Mouse (Mus musculus) urinary bladder, adult 18-20 months (tissue): ENCODE data around the gene Elmo1.

Experiments
- DNase-seq, 2 experiments: peaks; one replicate each; pipeline ENCODE4 v3.0.0; 2022; ENCODE audit warnings: low spot score in 2 of 2, mixed read lengths in 2 of 2

Gene Elmo1

DNA sequence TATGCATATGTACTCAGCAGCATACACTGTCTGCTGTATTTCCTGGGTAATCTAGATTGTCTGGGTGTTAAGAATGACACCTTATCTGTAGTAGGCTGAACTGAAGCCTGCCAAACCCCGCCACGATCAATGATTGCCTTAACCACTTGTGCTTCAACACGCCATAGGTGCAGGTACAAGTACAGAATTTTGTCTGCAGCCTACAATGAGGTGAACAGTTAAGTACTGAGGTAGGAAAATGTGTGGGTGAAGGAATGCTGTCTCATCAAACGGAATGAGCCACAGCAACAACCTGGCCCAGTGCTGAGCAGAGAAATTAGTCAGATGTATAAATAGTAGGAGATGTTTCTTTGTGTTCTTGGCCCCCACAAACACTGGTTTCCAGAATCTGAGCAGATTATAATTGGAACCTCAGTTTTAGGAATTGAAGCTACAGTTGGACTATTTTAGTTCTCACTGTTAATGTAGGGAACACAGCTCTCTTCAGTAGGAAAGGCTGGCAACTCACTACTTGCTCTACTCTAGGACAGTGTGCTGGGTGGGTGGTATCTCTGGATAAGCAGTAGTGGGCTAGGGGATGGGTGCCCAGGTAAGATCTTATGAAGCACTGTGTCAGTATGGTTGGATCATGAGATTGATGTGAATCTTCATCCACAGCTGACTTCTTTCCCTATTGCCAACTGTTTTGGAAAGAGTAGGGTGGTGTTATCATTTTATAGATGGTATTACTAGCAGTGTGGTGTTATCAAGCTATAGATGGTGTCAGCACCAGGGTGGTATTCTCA is 4.7 kb downstream of the Elmo1 start:
- DNase-seq: no peak

- DNase-seq: no peak
Observed at GRCm38 (mm10) chr13:20097006-20097617, 6.7 kb downstream of the Elmo1 start.

- no peak for DNase-seq
Observed at GRCm38 (mm10) chr13:20097934-20098593, 7.7 kb downstream of the Elmo1 start.

- no peak for DNase-seq
Observed at GRCm38 (mm10) chr13:20098594-20098965, 8.2 kb downstream of the Elmo1 start.

DNA sequence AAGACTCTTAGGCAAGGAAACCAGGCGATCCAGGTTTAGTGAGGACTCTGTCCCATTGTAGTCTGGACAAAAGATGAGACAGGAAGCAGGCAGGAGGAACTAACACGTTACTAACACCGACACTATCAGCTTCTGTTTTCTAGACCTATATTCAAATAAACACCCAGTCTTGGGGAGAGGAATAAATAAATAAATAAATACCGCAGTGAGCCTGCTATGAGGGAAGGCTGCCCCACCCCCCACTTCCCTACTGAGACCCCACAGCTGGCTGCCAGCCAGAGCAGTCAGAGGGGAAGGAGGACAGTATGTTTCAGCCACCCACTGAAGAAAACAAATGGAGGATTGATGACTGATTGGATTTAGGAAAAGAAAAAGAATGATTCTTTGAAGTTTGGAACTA is 9.2 kb downstream of the Elmo1 start:
- DNase-seq: no peak

GRCm38 (mm10) chr13:20100357-20100756 is 10.0 kb downstream of the Elmo1 start:
- no peak for DNase-seq

- no peak for DNase-seq
Observed at GRCm38 (mm10) chr13:20101691-20102090, 11.3 kb downstream of the Elmo1 start.

- no peak for DNase-seq
Observed at GRCm38 (mm10) chr13:20104791-20105190, 14.4 kb downstream of the Elmo1 start.

DNA sequence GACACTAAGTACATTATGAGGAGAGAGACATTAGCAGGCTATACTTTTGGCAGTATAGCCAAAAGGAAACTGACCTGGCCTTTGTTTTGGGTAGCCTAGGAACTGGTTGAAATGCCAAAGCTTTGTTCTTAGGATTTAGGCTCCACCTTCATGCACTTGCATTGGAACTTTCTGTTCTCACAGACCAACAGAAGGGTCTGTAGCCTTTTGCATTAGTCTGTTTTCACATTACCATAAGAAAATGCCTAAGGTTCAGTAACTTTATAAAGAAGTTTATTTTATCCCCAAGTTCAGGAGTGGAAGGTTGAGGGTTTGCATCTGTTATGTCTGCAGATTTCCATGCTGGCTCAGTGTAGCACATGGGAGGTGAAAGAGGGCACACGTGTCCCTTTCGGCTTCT is 15.6 kb downstream of the Elmo1 start:
- DNase-seq: no peak

DNA sequence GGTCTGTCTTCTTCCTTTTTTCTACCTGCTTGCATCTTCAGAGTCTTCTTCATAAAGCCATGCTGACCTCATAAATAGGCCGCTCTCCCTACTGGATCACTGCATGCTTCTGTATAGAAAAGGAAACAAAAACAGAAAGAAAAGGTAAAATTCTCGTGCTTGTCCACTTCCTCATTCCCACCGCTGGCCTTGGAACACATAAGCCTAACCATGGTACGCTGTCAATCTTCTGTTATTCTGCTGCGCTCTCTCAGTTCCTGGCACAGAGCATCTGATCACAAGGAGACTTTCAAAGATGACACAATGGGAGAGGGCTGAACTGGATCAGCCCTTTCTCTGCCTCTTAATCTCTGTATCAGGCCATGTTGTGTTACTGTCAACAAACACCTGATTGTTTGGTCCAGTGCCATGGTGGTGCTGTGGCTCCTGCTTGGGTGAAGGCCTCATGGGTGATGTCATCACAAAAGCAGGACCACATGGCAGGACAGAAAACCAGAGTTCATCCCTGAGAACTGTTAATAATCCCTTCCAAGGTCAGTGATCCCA is 17.6 kb downstream of the Elmo1 start:
- no peak for DNase-seq

GRCm38 (mm10) chr13:20108956-20109355 is 18.6 kb downstream of the Elmo1 start:
- no peak for DNase-seq

GRCm38 (mm10) chr13:20109446-20109845 is 19.1 kb downstream of the Elmo1 start:
- DNase-seq: no peak

DNA sequence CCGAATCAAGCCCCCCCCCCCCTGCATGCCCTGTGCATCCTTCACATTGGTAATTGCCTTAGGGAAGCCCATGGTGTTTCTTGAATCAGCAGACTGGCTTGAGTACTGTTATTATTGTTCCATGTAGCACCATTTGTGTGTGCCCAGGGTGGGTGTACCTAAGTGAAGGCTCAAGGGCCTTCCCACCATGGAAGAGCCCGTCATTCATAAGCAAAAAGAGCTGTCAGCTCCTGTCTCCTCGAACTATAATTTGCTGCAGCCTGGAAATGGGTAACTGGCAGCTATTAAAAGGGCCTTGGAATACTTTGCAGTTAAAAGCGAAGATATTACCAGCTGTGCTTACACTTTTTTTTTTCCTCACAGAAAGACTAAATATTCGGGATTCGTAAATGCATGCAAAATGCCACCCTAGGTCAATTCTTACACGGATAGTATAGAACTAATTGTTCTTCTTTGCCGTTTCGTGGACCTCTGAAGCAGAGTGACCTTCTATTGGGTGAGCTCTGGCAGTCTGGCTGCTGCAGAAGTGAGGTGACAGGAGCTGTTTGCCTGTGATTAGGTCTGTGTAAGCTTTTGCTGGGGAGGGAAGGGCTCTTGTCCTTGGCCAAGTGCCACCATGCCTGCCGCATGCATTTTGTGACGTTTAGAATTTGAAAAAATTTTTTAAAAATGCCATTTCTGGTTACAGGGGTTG is 19.7 kb downstream of the Elmo1 start:
- DNase-seq: no peak

GRCm38 (mm10) chr13:20111256-20111800 is 20.9 kb downstream of the Elmo1 start:
- DNase-seq: no peak

DNA sequence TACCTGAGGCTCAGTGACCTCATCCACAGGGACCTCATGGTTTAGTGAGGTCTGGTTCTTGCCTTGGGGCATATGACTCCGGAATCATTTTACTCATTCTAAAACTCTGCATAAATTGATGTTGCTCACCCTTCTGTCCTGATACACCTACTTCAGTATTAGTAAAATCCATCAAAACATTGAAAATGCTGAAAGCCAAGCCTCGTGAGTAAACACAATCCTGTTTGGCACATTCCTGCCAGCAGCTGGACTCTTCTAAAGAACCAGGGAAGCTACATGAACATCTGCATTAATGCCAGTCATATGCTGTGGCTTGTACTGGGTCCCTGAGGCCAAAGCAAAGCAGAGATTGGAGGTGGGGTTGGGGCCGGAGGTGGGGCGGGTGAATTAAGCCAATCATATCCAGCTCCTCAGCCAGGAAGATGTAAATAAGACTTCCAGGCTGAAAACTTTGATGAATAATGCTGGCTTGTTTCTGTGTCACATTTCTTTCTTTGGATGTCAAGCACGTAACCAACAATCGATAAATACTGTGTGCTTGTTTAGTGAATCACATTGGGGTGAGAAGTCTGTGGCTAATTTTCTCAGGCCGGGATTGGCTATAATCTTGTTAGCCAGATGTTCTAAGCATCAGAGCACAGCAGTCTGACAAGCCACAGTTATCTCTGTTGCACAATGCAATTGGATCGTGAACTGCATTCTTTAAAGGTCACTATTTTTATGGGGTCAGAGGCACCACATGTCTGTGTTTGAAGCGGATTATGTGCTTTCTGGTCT is 24.9 kb downstream of the Elmo1 start:
- peak in 1 of 2 experiments; percentile 22 for DNase-seq

DNA sequence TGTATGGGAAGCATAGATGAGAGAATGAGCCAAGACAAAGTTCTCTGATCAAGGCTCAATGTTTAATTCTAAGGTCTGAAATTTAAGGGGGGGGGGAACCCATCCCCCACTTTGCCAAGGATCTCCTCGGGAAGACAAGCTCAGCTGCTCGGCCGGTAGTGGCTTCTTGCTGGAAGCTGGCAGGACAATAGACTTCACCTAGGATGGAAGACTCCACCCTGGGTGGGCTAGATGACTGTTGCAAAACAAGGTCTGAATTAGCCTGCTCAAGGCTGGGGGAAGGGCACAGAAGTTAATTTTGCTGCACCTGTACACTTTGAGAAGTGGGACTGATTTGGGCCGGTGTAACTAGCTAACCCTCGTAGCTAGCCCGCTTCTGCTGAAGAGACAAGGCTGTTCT is 25.6 kb downstream of the Elmo1 start:
- DNase-seq: no peak

- DNase-seq: no peak
Observed at GRCm38 (mm10) chr13:20116868-20117510, 26.6 kb downstream of the Elmo1 start.

DNA sequence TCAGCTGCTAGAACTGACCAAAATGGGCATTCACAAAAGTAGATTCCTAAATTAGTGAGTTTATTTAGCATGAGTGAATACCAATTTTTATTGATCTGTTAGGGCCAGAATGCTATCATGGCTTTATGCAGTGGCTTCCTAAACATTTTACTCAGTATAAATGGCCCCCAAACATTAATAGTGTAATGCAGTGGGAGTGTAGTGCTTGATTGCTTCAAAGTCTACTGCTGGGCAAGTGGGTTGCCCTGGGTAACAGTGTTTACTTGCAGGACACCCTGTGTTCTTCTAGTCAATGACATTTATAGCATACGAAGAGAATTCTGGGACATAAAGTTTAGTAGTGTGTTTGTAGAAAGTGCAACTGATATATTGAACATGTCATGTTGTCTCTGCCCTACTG is 27.3 kb downstream of the Elmo1 start:
- no peak for DNase-seq

DNA sequence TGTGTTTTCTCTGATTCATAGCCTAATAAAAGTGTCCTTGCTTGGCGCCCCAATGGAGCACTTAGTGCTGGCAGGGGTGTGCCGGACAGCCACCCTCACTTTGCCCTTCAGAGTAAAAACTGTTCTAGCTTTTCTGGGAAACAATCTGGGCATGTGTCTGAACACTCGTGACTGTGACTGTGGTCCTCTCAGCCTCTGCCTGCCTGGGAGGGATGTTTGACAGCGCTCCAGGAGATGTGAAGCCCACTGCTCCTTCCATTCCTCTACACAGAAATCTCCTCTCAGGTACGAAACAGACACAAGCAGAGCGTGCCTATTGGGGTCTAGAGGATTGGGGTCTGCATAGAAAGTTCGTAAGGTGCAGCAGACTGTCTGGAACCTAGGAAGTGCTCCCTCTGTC is 28.5 kb downstream of the Elmo1 start:
- no peak for DNase-seq

DNA sequence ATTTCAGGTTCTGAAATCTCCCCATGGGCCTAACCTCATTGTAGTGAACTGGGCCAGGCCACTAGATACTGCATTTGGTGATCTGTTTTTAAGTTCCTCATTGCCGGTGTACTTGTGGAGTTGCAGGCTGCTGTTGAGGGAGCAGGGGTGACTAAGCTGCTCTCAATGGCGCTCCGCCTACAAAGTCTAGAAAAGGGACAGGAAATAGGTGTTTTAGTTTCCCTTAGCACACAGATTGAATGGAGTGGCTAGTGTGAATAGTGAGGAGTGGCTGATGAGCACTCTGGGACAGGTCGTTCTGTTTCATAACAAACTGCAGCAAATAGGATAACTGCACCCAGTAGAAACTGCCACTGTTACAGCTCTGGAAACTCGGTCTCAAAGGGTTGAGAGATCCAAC is 30.3 kb downstream of the Elmo1 start:
- peak in 1 of 2 experiments; percentile 29 for DNase-seq
